Mouse (Mus musculus) small intestine, adult 2 months (tissue): ENCODE measurements around the gene Kdm2b. TPM values are rescaled to one million over a fixed set of nuclear protein-coding genes. Genes with fewer than 3 reads are reported as not detected.
A peak's percentile ranks its signal among the peaks of the same experiment; 100 is the strongest.

Experiments
- H3K27ac ChIP-seq: fragments of 200-500 bp; 2 replicates; pipeline ENCODE4 v1.5.1; 2012; ENCODE audit warnings: low read depth, low read length, control low read depth, inconsistent platforms; ENCODE audit not compliant: insufficient read depth
- H3K27me3 ChIP-seq: fragments of 200-500 bp; 2 replicates; pipeline ENCODE4 v1.6.1; 2012; ENCODE audit warnings: mild to moderate bottlenecking, moderate library complexity, low read length, inconsistent platforms; ENCODE audit not compliant: control insufficient read depth, insufficient read depth
- H3K36me3 ChIP-seq: fragments of 200-500 bp; 2 replicates; pipeline ENCODE4 v1.6.1; 2012; ENCODE audit warnings: mild to moderate bottlenecking, low read length, control low read depth, inconsistent platforms; ENCODE audit not compliant: control insufficient read depth, insufficient read depth
- H3K4me1 ChIP-seq: fragments of 200-500 bp; 2 replicates; pipeline ENCODE4 v1.6.1; 2012; ENCODE audit warnings: low read length, inconsistent platforms, mixed read lengths; ENCODE audit not compliant: control insufficient read depth, insufficient read depth, insufficient read length
- H3K4me3 ChIP-seq: fragments of 200-500 bp; 2 replicates; pipeline ENCODE4 v1.5.1; 2012; ENCODE audit warnings: low read depth, mild to moderate bottlenecking, control low read depth, inconsistent platforms, low read length, moderate library complexity
- CTCF ChIP-seq: fragments of 200-500 bp; IDR thresholded peaks from 2 replicates; pipeline ENCODE4 v1.5.1; 2012; ENCODE audit warnings: low read depth, mild to moderate bottlenecking, control low read depth, inconsistent platforms, low read length, moderate library complexity, mixed read lengths; ENCODE audit not compliant: insufficient replicate concordance, insufficient read length; ENCODE audit errors: extremely low read depth
- POLR2A ChIP-seq: fragments of 200-500 bp; IDR thresholded peaks from 2 replicates; pipeline ENCODE4 v1.6.1; 2012; ENCODE audit warnings: low read depth, mild to moderate bottlenecking, control low read depth, inconsistent platforms, low read length, moderate library complexity
- WGBS: fragments of 180-500 bp; shearing (Covaris S2); methylation state at CpG from one replicate; pipeline ENCODE4 v1.1.7; 2018; 5-methylcytosine and 5-hydroxymethylcytosine counted together
- polyA plus RNA-seq: library from polyadenylated mRNA; depleted of rRNA; stranded (reverse); fragments of >200 nt; gene quantifications from 2 replicates; pipeline ENCODE4 v1.2.3, GENCODE M21; 2012; rRNA removed

The Kdm2b gene
- polyA plus RNA-seq, 1 experiment, result 12.0 TPM

- Histone ChIP-seq H3K4me1 (no peaks in the 10 kb centered on the region), H3K27ac (peak overlapping the region; percentile 63), H3K27me3 (no peaks in the 10 kb centered on the region), H3K4me3 (peak overlapping the region; percentile 66), H3K36me3 (peaks cover 17% of the 10 kb centered on the region)
- TF ChIP-seq CTCF (no peak), POLR2A (no peak)
- under 1% methylated on average over 10 of the region's 10 CpGs for WGBS
These were observed 168.1 kb downstream of the Kdm2b start for GRCm38 (mm10) chr5:122821524-122821885.

GRCm38 (mm10) chr5:122820777-122821523 is 168.7 kb downstream of the Kdm2b start, which contains the start of gene Anapc5:
Gene Anapc5 (minus strand): TSS chr5:122821339.
- Histone ChIP-seq H3K4me1 (no peaks in the 10 kb centered on the region), H3K36me3 (peaks cover 19% of the 10 kb centered on the region), H3K27me3 (no peaks in the 10 kb centered on the region), H3K4me3 (peak within 1 kb of the TSS; percentile 66), H3K27ac (peak within 1 kb of the TSS; percentile 86)
- TF ChIP-seq POLR2A (peak; percentile 83), CTCF (no peak)
- WGBS, result under 1% methylated on average over 55 of the region's 55 CpGs

Other genes with a start within 250 kb of the Kdm2b start
- 6.8 and 6.9 TPM in 2 replicates for gene Camkk2, start 210.4 kb downstream of the Kdm2b start, polyA plus RNA-seq
- gene Anapc5, start 168.5 kb downstream of the Kdm2b start, polyA plus RNA-seq, result 54.8 and 94.7 TPM in 2 replicates
- 3.0 and 3.7 TPM in 2 replicates for gene Rnf34, start 139.8 kb downstream of the Kdm2b start, polyA plus RNA-seq
- gene Orai1, start 25.3 kb upstream of the Kdm2b start, polyA plus RNA-seq, result 70.0 and 133 TPM in 2 replicates
- gene Morn3, start 57.2 kb upstream of the Kdm2b start, polyA plus RNA-seq, result not detected in 2 replicates
- gene Tmem120b, start 78.6 kb upstream of the Kdm2b start, polyA plus RNA-seq, result 1.6 and 3.3 TPM in 2 replicates
- 28.0 and 91.6 TPM in 2 replicates for gene Rhof, start 142.9 kb upstream of the Kdm2b start, polyA plus RNA-seq
- 10.7 and 18.5 TPM in 2 replicates for gene Setd1b, start 152.4 kb upstream of the Kdm2b start, polyA plus RNA-seq
- gene Psmd9, start 179.6 kb upstream of the Kdm2b start, polyA plus RNA-seq, result 12.5 and 21.9 TPM in 2 replicates
- gene Hpd, start 192.9 kb upstream of the Kdm2b start, polyA plus RNA-seq, result 5.5 and 19.6 TPM in 2 replicates